Mouse (Mus musculus) heart, postnatal 0 days (tissue): ENCODE measurements at regions not wholly inside any gene's neighbourhood (a gene's known extent, or its start where the extent isn't known, plus 50 kb on each side); places are given as distances from the start of the nearest gene placed in this dataset.

ENCODE experiments used
- ATAC-seq: fragments of 200-750 bp; cut with Nextera tagmentation; 2 replicates; pipeline ENCODE4 v1.8.0; 2017; ENCODE audit warnings: low read depth, moderate number of reproducible peaks, moderate library complexity; ENCODE audit not compliant: insufficient read depth
- DNase-seq: peaks from one replicate; pipeline ENCODE4 v3.0.0-alpha.2; 2016; ENCODE audit warnings: low spot score
- H3K27ac ChIP-seq: fragments of 300-500 bp; sonication (generic); 2 replicates; pipeline ENCODE4 v1.5.1; 2014; ENCODE audit warnings: low read depth, mild to moderate bottlenecking
- H3K27me3 ChIP-seq: fragments of 300-500 bp; sonication (generic); 2 replicates; pipeline ENCODE4 v1.6.1; 2014; ENCODE audit warnings: low read length, mixed read lengths; ENCODE audit not compliant: control insufficient read depth, insufficient read depth
- H3K36me3 ChIP-seq: fragments of 300-500 bp; sonication (generic); replicated peaks from 2 replicates; pipeline ENCODE4 v1.6.1; 2014; ENCODE audit warnings: low read length, mixed read lengths; ENCODE audit not compliant: control insufficient read depth, insufficient read depth
- H3K4me1 ChIP-seq: fragments of 300-500 bp; sonication (generic); 2 replicates; pipeline ENCODE4 v1.6.1; 2014; ENCODE audit warnings: antibody characterized with exemption; ENCODE audit not compliant: control insufficient read depth, insufficient read depth
- H3K4me2 ChIP-seq: fragments of 300-500 bp; sonication (generic); 2 replicates; pipeline ENCODE4 v1.6.1; 2014; ENCODE audit warnings: low read depth, mild to moderate bottlenecking, low read length, moderate library complexity
- H3K4me3 ChIP-seq: fragments of 300-500 bp; sonication (generic); 2 replicates; pipeline ENCODE4 v1.5.1; 2014; ENCODE audit warnings: low read depth, low read length
- H3K9ac ChIP-seq: fragments of 300-500 bp; sonication (generic); replicated peaks from 2 replicates; pipeline ENCODE4 v1.6.1; 2014; ENCODE audit warnings: low read depth, low read length, mixed read lengths
- H3K9me3 ChIP-seq: fragments of 300-500 bp; sonication (generic); replicated peaks from 2 replicates; pipeline ENCODE4 v1.6.1; 2016; ENCODE audit warnings: low read length; ENCODE audit not compliant: control insufficient read depth
- CTCF ChIP-seq: IDR thresholded peaks from 2 replicates; pipeline ENCODE4 v1.5.1; 2016; ENCODE audit warnings: antibody characterized with exemption, control low read depth, low read depth
- EP300 ChIP-seq: IDR thresholded peaks from 2 replicates; pipeline ENCODE4 v1.6.1; 2016; ENCODE audit warnings: antibody characterized with exemption, low read depth
- WGBS: fragments of 180-500 bp; shearing (Covaris S2); extraction: QIAGEN DNeasy Blood & Tissue Kit; methylation state at CpG from one replicate; pipeline ENCODE4 v1.1.7; 2014; 5-methylcytosine and 5-hydroxymethylcytosine counted together

DNA sequence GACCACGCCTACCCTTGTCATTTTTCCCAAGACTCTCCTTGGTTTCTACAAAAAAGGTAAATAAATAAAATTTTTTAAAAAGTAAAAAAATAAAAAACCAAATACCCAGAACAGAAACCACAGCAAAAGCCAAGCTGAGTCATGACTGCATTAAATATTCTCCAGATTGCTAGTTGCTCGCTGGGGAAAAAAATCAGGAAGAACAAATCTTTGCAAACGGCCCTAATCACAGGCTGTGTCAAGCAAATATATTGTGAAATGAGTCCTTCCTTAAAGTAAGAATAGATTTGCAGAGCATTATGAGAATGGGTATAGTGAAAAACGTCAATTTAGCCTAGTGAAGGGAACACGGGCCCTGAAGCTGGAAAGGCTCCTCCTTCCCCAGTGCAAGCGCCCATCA is 86.6 kb upstream of the Pitrm1 start:
- H3K4me3 ChIP-seq = no peak overlapping the region
- H3K9me3 ChIP-seq = no peaks in the 10 kb centered on the region
- WGBS = 78% methylated on average over 6 of the region's 6 CpGs
- no peaks in the 10 kb centered on the region for H3K4me1 ChIP-seq
- no peak overlapping the region for H3K27ac ChIP-seq
- TF ChIP-seq EP300 (no peak), CTCF (no peak)
- H3K9ac ChIP-seq = no peak overlapping the region
- ATAC-seq (no peak), DNase-seq (no peak)
- no peaks in the 10 kb centered on the region for H3K36me3 ChIP-seq
- no peak overlapping the region for H3K4me2 ChIP-seq
- no peaks in the 10 kb centered on the region for H3K27me3 ChIP-seq

DNA sequence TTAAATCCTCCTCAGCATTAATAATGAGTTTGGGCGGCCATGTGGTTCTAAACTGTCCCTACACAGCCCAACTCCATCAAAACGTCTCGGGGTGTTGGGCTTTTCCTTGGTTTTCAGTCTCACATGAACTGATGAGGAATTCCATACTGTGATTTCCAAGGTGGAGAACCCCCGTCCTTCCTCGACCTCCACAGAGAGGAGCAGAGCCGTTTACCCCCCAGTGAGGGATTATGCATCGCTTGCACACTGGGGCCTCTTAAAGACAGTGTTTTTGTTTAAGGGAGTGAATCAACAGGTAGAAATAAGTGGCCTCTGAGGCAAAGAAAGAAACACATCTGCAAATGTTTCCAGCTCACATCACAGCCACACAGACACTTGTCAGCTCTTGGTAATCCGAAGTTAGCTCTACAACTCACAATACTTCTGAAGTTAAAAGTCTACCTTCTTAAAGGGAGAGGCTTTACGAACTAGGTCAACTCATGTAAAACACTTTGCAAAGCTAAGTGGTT is 82.0 kb upstream of the Pitrm1 start:
- Histone ChIP-seq H3K27me3 (no peaks in the 10 kb centered on the region), H3K9me3 (no peaks in the 10 kb centered on the region), H3K4me2 (no peak overlapping the region), H3K4me1 (no peaks in the 10 kb centered on the region), H3K4me3 (no peak overlapping the region), H3K9ac (no peak overlapping the region), H3K27ac (no peak overlapping the region), H3K36me3 (no peaks in the 10 kb centered on the region)
- TF ChIP-seq CTCF = no peak
- no peak for TF ChIP-seq EP300
- DNase-seq (no peak), ATAC-seq (no peak)
- WGBS = 44% methylated on average over 9 of the region's 9 CpGs

DNA sequence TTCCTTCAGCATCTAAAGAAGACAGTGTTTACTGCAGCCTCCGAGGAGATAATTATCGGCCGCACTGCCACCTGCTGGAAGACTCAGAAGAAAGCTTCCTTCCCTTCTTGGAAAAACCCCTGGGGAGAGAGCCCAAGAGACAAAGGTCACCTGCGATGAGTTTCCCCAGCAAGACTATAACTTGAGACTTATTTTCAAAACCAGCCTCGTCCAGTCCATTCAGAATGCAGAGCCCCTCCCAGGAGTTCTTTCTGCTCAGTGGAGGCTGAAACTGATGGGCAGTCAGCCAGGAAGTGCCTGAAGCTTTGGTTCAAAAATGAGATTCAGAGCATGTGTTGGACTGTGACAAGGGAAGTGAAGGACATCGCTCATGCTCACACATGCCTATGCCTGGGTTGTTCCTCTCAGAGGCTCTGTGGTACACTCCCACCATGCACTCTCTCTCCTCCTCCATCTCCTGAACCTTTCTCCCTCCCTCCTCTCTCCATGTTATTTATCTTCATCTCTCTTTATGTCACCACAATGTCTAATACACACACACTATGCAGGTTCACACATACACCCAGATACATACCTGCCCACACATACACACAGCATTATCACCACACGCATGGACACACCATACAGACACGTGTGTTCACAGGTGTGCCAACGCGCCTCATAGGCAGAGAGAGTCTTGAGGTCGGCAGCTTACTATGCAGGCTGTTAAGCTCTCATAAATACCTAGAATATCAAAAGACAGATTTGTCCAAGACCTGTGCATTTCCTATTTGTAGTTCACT is 78.3 kb upstream of the Pitrm1 start:
- WGBS = 52% methylated on average over 11 of the region's 11 CpGs
- Histone ChIP-seq H3K4me3 (no peak overlapping the region), H3K4me1 (peaks cover 12% of the 10 kb centered on the region)

DNA sequence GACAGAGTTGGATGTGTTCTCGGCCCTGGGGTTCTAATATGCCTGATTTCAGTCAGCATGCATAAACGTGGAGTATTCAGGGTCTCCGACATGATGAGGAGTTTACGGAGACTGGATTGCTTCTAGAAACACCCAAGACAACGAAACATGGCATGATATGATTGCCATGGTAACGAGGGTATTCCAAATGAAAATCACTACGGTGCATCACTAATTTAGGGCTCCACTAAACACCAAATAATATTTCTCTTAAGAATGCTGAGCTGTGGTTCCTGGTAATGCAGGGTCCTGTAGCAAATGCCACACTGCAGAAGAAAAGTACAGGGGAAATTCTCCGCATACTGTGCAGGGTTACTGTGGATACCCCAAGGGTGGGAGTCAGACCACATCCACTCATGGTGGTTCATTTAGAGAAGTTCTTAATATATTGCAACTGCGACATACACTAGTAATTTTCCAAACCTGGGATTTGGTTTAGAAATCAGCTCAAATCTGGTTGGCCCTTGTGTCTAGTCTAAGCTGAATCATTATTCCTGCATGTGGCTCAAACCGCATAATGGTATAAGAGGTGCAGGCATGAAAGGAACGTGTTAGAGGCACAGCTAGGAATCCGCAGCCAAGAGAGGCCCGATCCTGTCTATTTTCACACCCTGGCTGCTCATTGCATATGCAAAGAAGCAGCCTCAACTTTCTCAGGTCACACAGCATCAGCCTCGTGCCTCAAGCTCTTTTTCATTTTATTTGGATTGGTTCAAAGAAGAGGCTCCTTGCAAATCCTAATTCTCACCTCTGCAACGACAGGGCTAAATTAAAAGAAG is 77.5 kb upstream of the Pitrm1 start:
- Histone ChIP-seq H3K27ac (no peak overlapping the region), H3K36me3 (no peaks in the 10 kb centered on the region), H3K4me1 (peaks cover 12% of the 10 kb centered on the region), H3K9me3 (no peaks in the 10 kb centered on the region), H3K4me2 (no peak overlapping the region), H3K27me3 (no peaks in the 10 kb centered on the region), H3K9ac (no peak overlapping the region), H3K4me3 (no peak overlapping the region)
- 78% methylated on average over 15 of the region's 15 CpGs for WGBS
- no peak for DNase-seq
- TF ChIP-seq CTCF = no peak
- TF ChIP-seq EP300 = no peak
- no peak for ATAC-seq

More for the DNA sequence above, 78.3 kb upstream of the Pitrm1 start:
- Histone ChIP-seq H3K9me3 (no peaks in the 10 kb centered on the region), H3K36me3 (no peaks in the 10 kb centered on the region), H3K27ac (no peak overlapping the region), H3K27me3 (no peaks in the 10 kb centered on the region), H3K4me2 (no peak overlapping the region), H3K9ac (no peak overlapping the region)
- DNase-seq (peak; percentile 48), ATAC-seq (no peak)
- TF ChIP-seq CTCF (peak; percentile 56), EP300 (no peak)

DNA sequence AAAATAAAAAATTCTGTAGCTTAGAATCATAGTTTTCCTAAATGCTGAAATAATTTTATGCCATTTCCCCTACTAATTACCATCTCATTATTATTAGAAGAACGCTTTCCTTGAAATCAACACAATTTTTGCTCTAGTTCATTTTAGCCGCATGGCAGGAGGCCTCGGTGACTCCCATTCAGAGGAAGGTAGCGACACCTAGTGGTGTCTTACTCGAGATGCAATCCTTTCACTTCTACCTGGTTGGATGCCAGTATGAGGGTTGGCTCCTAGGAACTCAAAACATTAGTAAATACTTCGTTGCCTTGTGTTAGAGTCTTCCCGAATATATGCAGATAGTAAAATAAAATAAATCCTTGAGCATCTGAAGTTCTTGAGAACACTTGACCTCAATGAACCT is 76.3 kb upstream of the Pitrm1 start:
- H3K9ac ChIP-seq = no peak overlapping the region
- no peak overlapping the region for H3K27ac ChIP-seq
- H3K4me3 ChIP-seq = no peak overlapping the region
- peak; percentile 90 for DNase-seq
- H3K4me2 ChIP-seq = no peak overlapping the region
- H3K27me3 ChIP-seq = no peaks in the 10 kb centered on the region
- peaks cover 12% of the 10 kb centered on the region for H3K4me1 ChIP-seq
- peak; percentile 89 for TF ChIP-seq CTCF
- no peak for TF ChIP-seq EP300
- no peaks in the 10 kb centered on the region for H3K36me3 ChIP-seq
- ATAC-seq = peak; percentile 44; the same call in 1 of the 2 replicates
- H3K9me3 ChIP-seq = no peaks in the 10 kb centered on the region
- WGBS = 6% methylated on average over 7 of the region's 7 CpGs
